In the genomic region with DNA sequence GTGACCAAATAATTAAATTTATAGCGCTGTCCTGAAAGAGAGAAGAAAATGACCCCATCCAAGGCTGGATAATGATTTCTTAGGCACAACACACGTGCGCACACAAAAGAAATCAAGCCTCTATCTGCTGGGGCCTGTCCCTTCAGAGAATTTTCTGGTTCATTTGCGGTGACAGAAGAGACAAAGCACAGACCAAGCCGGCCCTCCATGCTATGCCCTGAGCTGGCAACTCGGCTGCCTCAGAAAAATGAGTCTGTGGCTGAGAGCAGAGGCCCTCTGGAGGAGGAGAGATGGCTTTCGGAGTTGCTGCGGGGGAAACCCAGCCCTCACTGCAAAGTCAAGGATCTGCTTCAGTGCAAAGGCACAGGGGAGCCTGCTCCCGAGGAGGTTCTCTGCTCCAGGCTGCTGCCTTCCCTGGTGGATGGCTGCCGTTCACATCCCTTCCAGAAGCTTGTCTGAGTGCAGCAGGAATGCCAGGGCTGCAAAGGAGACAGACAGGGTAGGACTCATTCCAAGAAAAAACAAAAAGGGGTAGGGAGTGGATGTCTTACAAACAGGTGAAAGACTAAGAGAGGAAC, we compare ENCODE assay signal across 9 mouse cellular contexts.
DNase-seq lines count a peak whose midpoint lies in the region; ATAC-seq lines count a peak whose summit lies in the region.
"Had no signal": no experiment of that assay in that cellular context is flagged by ENCODE, and none has a peak within 500 bp of the region (broad histone marks: within the 10 kb centered on the region; RNA-seq: fewer than 3 reads in every experiment).

No protein-coding gene starts in this region.

- H3K4me3 ChIP-seq in midbrain, embryonic 11.5 days (ENCODE audit: low read depth, low read length): no peak overlapping the region

- H3K27ac ChIP-seq in midbrain, embryonic 11.5 days (ENCODE audit: low read depth, low read length): peak overlapping the region; percentile 86

- H3K36me3 ChIP-seq in midbrain, embryonic 11.5 days (ENCODE audit: control insufficient read depth, insufficient read depth, low read length): no peaks in the 10 kb centered on the region

- ATAC-seq in midbrain, embryonic 11.5 days (ENCODE audit: low FRiP score): peak; percentile 92

- H3K9ac ChIP-seq in midbrain, embryonic 11.5 days (ENCODE audit: low read length): peak overlapping the region; percentile 53

- no peaks in the 10 kb centered on the region; the same call in 1 of the 2 replicates for H3K9me3 ChIP-seq in midbrain, embryonic 11.5 days (ENCODE audit: control insufficient read depth, low read length)

- H3K27me3 ChIP-seq in midbrain, embryonic 11.5 days (ENCODE audit: control insufficient read depth, insufficient read depth, low read length): no peaks in the 10 kb centered on the region

- 9% methylated on average over 10 of the region's 10 CpGs for WGBS in midbrain, embryonic 11.5 days

- peaks cover 18% of the 10 kb centered on the region for H3K4me1 ChIP-seq in midbrain, embryonic 11.5 days (ENCODE audit: control insufficient read depth, insufficient read depth, low read length)

- peak; percentile 59 to 60 for DNase-seq in cerebellum, postnatal 14 days
- DNase-seq in cerebellum, postnatal 36 days: no peak
- peak; percentile 22 for DNase-seq in right cerebral cortex, postnatal 4 days
- DNase-seq in right cerebral cortex, postnatal 14 days: no peak
- DNase-seq in midbrain, embryonic 11.5 days (ENCODE audit: low spot score, missing footprints): peak; percentile 93
- DNase-seq in urinary bladder, postnatal 14 days (ENCODE audit: low spot score): no peak
- DNase-seq in adrenal gland, postnatal 14 days: no peak
- no peak for DNase-seq in natural killer cell, adult 2 months (ENCODE audit: low spot score in 2 of 2)
- DNase-seq: lung, postnatal 10 days had no signal

- no peak overlapping the region for H3K4me2 ChIP-seq in midbrain, embryonic 11.5 days

Comparison
In these comparisons a context has a peak if more than half of its experiments do, and no peak if none do; other contexts are left out.
1. DNase-seq: peak in cerebellum, postnatal 14 days (2 of 2), right cerebral cortex, postnatal 4 days (single experiment) and midbrain, embryonic 11.5 days (single experiment); none in cerebellum, postnatal 36 days (0 of 2), right cerebral cortex, postnatal 14 days (single experiment), urinary bladder, postnatal 14 days (single experiment), adrenal gland, postnatal 14 days (single experiment) and natural killer cell, adult 2 months (0 of 2).